Mouse (Mus musculus) cortical plate, adult 2 months (tissue): ENCODE measurements around the gene Cyb561d1. TPM values are rescaled to one million over a fixed set of nuclear protein-coding genes. Genes with fewer than 3 reads are reported as not detected.

Experiments used
- H3K27ac ChIP-seq: fragments of 200-500 bp; 2 replicates; pipeline ENCODE4 v1.5.1; 2012; ENCODE audit warnings: low read length, control low read depth, inconsistent platforms; ENCODE audit not compliant: insufficient read depth
- H3K4me1 ChIP-seq: fragments of 200-500 bp; 2 replicates; pipeline ENCODE4 v1.6.1; 2011; ENCODE audit warnings: low read length; ENCODE audit not compliant: control insufficient read depth, insufficient read depth
- H3K4me3 ChIP-seq: fragments of 200-500 bp; 2 replicates; pipeline ENCODE4 v1.5.1; 2011; ENCODE audit warnings: mild to moderate bottlenecking, low read length, control low read depth; ENCODE audit not compliant: insufficient read depth
- CTCF ChIP-seq: fragments of 200-500 bp; IDR thresholded peaks from 2 replicates; pipeline ENCODE4 v1.5.1; 2011; ENCODE audit warnings: mild to moderate bottlenecking, control low read depth, low read length; ENCODE audit not compliant: insufficient read depth; ENCODE audit errors: extremely low read depth
- POLR2A ChIP-seq: fragments of 200-500 bp; IDR thresholded peaks from 2 replicates; pipeline ENCODE4 v1.6.1; 2011; ENCODE audit warnings: mild to moderate bottlenecking, low read length, control low read depth; ENCODE audit not compliant: insufficient read depth; ENCODE audit errors: extremely low read depth
- polyA plus RNA-seq: library from polyadenylated mRNA; depleted of rRNA; stranded (reverse); fragments of >200 nt; gene quantifications from 2 replicates; pipeline ENCODE4 v1.2.3, GENCODE M21; 2012

Cyb561d1 gene
- polyA plus RNA-seq, 1 experiment: 15.0 TPM

- TF ChIP-seq CTCF (no peak), POLR2A (no peak)
- Histone ChIP-seq H3K27ac (no peak overlapping the region), H3K4me3 (no peak overlapping the region), H3K4me1 (peaks cover 20% of the 10 kb centered on the region)
These were observed 11.1 kb downstream of the Cyb561d1 start for GRCm38 (mm10) chr3:108189897-108190296.

GRCm38 (mm10) chr3:108188716-108189490, 12.1 kb downstream of the Cyb561d1 start:
- no peak overlapping the region for H3K27ac ChIP-seq
- peak overlapping the region; percentile 61; the same call in 1 of the 2 replicates for H3K4me3 ChIP-seq
- TF ChIP-seq CTCF: no peak
- no peak for TF ChIP-seq POLR2A
- peaks cover 19% of the 10 kb centered on the region for H3K4me1 ChIP-seq

- no peak for TF ChIP-seq CTCF
- no peak for TF ChIP-seq POLR2A
- H3K27ac ChIP-seq: no peak overlapping the region
- peak overlapping the region; percentile 61 for H3K4me3 ChIP-seq
- H3K4me1 ChIP-seq: peaks cover 16% of the 10 kb centered on the region
These were observed 13.8 kb downstream of the Cyb561d1 start for GRCm38 (mm10) chr3:108187111-108187795.

- no peak for TF ChIP-seq POLR2A
- TF ChIP-seq CTCF: no peak
- Histone ChIP-seq H3K27ac (peak within 1 kb of the TSS; percentile 95), H3K4me3 (peak within 1 kb of the TSS; percentile 61), H3K4me1 (peaks cover 16% of the 10 kb centered on the region)
These were observed 14.6 kb downstream of the Cyb561d1 start, which contains the start of gene Amigo1 for GRCm38 (mm10) chr3:108186098-108187047. Amigo1 (plus strand) TSS chr3:108186335.

GRCm38 (mm10) chr3:108185460-108186097, 15.4 kb downstream of the Cyb561d1 start:
- no peak for TF ChIP-seq CTCF
- no peak for TF ChIP-seq POLR2A
- Histone ChIP-seq H3K4me3 (peak overlapping the region; percentile 61), H3K27ac (0 out of 2 replicates have a peak overlapping the region, but pooled peaks have one; percentile 8), H3K4me1 (peaks cover 16% of the 10 kb centered on the region)

- H3K4me1 ChIP-seq: peaks cover 15% of the 10 kb centered on the region
- no peak overlapping the region for H3K27ac ChIP-seq
- no peak overlapping the region for H3K4me3 ChIP-seq
- no peak for TF ChIP-seq POLR2A
- TF ChIP-seq CTCF: no peak
These were observed 16.3 kb downstream of the Cyb561d1 start for GRCm38 (mm10) chr3:108184742-108185141.

GRCm38 (mm10) chr3:108180514-108180913, 20.5 kb downstream of the Cyb561d1 start:
- Histone ChIP-seq H3K27ac (no peak overlapping the region), H3K4me3 (no peak overlapping the region)
- TF ChIP-seq POLR2A: no peak
- TF ChIP-seq CTCF: no peak

GRCm38 (mm10) chr3:108178756-108179715, 22.0 kb downstream of the Cyb561d1 start:
- no peak overlapping the region for H3K4me3 ChIP-seq
- peaks cover 3% of the 10 kb centered on the region; the same call in 1 of the 2 replicates for H3K4me1 ChIP-seq
- H3K27ac ChIP-seq: no peak overlapping the region
- TF ChIP-seq CTCF (no peak), POLR2A (no peak)

More at GRCm38 (mm10) chr3:108180514-108180913, 20.5 kb downstream of the Cyb561d1 start:
- peaks cover under 1% of the 10 kb centered on the region; the same call in 1 of the 2 replicates for H3K4me1 ChIP-seq
